Mouse (Mus musculus) embryonic fibroblast, embryonic 13.5 days (primary cell): Measurements from ENCODE around the gene Mup4. TPM values are rescaled to one million over a fixed set of nuclear protein-coding genes. Genes with fewer than 3 reads are reported as not detected.

Experiments used
- H3K27ac ChIP-seq: 2 replicates; pipeline ENCODE4 v1.5.1; 2012; ENCODE audit warnings: low read length, control low read depth, inconsistent platforms; ENCODE audit not compliant: insufficient read depth
- H3K4me1 ChIP-seq: 2 replicates; pipeline ENCODE4 v1.6.1; 2011; ENCODE audit warnings: low read length; ENCODE audit not compliant: control insufficient read depth, insufficient read depth
- H3K4me3 ChIP-seq: 2 replicates; pipeline ENCODE4 v1.5.1; 2011; ENCODE audit warnings: mild to moderate bottlenecking, control low read depth, low read length; ENCODE audit not compliant: insufficient read depth
- CTCF ChIP-seq: IDR thresholded peaks from 2 replicates; pipeline ENCODE4 v1.5.1; 2011; ENCODE audit warnings: mild to moderate bottlenecking, control low read depth, low read length, moderate library complexity, borderline replicate concordance; ENCODE audit not compliant: insufficient read depth
- POLR2A ChIP-seq: IDR thresholded peaks from 2 replicates; pipeline ENCODE4 v1.6.1; 2011; ENCODE audit warnings: low read depth, mild to moderate bottlenecking, control low read depth, low read length, moderate library complexity
- polyA plus RNA-seq: library from polyadenylated mRNA; stranded (reverse); fragments of >200 nt; gene quantifications from 2 replicates; pipeline ENCODE4 v1.2.4, GENCODE M21; 2011; ENCODE audit warnings: low read depth; ENCODE audit not compliant: missing spikeins, insufficient read length

Mup4 gene
- polyA plus RNA-seq, 1 experiment, result not detected

- Histone ChIP-seq H3K27ac (no peak overlapping the region), H3K4me3 (no peak overlapping the region), H3K4me1 (0 out of 2 replicates have a peak, but pooled peaks cover 3% of the 10 kb centered on the region)
- TF ChIP-seq CTCF, result no peak
- TF ChIP-seq POLR2A, result no peak
Observed at GRCm38 (mm10) chr4:59908785-59909184, 51.7 kb downstream of the Mup4 start.

GRCm38 (mm10) chr4:59907657-59908230 lies 52.8 kb downstream of the Mup4 start:
- Histone ChIP-seq H3K27ac (no peak overlapping the region; the same call in 1 of the 2 replicates), H3K4me1 (0 out of 2 replicates have a peak, but pooled peaks cover 3% of the 10 kb centered on the region), H3K4me3 (no peak overlapping the region)
- TF ChIP-seq CTCF, result no peak

- no peak overlapping the region for H3K27ac ChIP-seq
- H3K4me3 ChIP-seq, result no peak overlapping the region
- TF ChIP-seq POLR2A, result no peak
- no peak for TF ChIP-seq CTCF
- H3K4me1 ChIP-seq, result 0 out of 2 replicates have a peak, but pooled peaks cover 3% of the 10 kb centered on the region
Observed at GRCm38 (mm10) chr4:59907092-59907491, 53.4 kb downstream of the Mup4 start.

Other genes with a start within 250 kb of the Mup4 start
- 17.9 and 19.8 TPM in 2 replicates for gene Inip, start 159.1 kb downstream of the Mup4 start, polyA plus RNA-seq
- 14.7 and 20.2 TPM in 2 replicates for gene Snx30, start 154.9 kb downstream of the Mup4 start, polyA plus RNA-seq
- gene Slc46a2, start 45.7 kb downstream of the Mup4 start, polyA plus RNA-seq, result not detected in 2 replicates
- not detected in 2 replicates for gene Mup6, start 3.6 kb upstream of the Mup4 start, polyA plus RNA-seq
- gene Mup7, start 109.8 kb upstream of the Mup4 start, polyA plus RNA-seq, result not detected in 2 replicates
- not detected in 2 replicates for gene Mup2, start 193.6 kb upstream of the Mup4 start, polyA plus RNA-seq